Mouse (Mus musculus) heart, embryonic 11.5 days (tissue): ENCODE measurements around the gene Fam126a. TPM values are rescaled to one million over a fixed set of nuclear protein-coding genes. Genes with fewer than 3 reads are reported as not detected.

Source experiments
- ATAC-seq: fragments of 200-750 bp; cut with Nextera tagmentation; replicated peaks from 2 replicates; pipeline ENCODE4 v1.8.0; 2017; ENCODE audit warnings: moderate library complexity; ENCODE audit not compliant: insufficient number of reproducible peaks, low FRiP score, low TSS enrichment
- H3K27ac ChIP-seq: fragments of 300-500 bp; sonication (generic); 2 replicates; pipeline ENCODE4 v1.5.1; 2014; ENCODE audit warnings: mild to moderate bottlenecking, low read depth, low read length
- H3K27me3 ChIP-seq: fragments of 300-500 bp; sonication (generic); 2 replicates; pipeline ENCODE4 v1.6.1; 2014; ENCODE audit warnings: mild to moderate bottlenecking, low read length, mixed read lengths; ENCODE audit not compliant: control insufficient read depth, insufficient read depth
- H3K36me3 ChIP-seq: fragments of 300-500 bp; sonication (generic); 2 replicates; pipeline ENCODE4 v1.6.1; 2014; ENCODE audit warnings: mild to moderate bottlenecking, low read length, moderate library complexity, mixed read lengths; ENCODE audit not compliant: control insufficient read depth, insufficient read depth
- H3K4me1 ChIP-seq: fragments of 300-500 bp; sonication (generic); 2 replicates; pipeline ENCODE4 v1.6.1; 2014; ENCODE audit warnings: low read length; ENCODE audit not compliant: control insufficient read depth, insufficient read depth
- H3K4me2 ChIP-seq: fragments of 300-500 bp; sonication (generic); 2 replicates; pipeline ENCODE4 v1.6.1; 2014; ENCODE audit warnings: mild to moderate bottlenecking, moderate library complexity
- H3K4me3 ChIP-seq: fragments of 300-500 bp; sonication (generic); 2 replicates; pipeline ENCODE4 v1.5.1; 2014; ENCODE audit warnings: low read depth, low read length
- H3K9ac ChIP-seq: fragments of 300-500 bp; sonication (generic); 2 replicates; pipeline ENCODE4 v1.6.1; 2014; ENCODE audit warnings: mild to moderate bottlenecking, low read depth, low read length, moderate library complexity
- H3K9me3 ChIP-seq: fragments of 300-500 bp; sonication (generic); replicated peaks from 2 replicates; pipeline ENCODE4 v1.6.1; 2016; ENCODE audit warnings: low read length; ENCODE audit not compliant: control insufficient read depth
- WGBS: fragments of 180-500 bp; shearing (Covaris S2); extraction: QIAGEN DNeasy Blood & Tissue Kit; methylation state at CpG from one replicate; pipeline ENCODE4 v1.1.7; 2014; ENCODE audit not compliant: insufficient replicate concordance; 5-methylcytosine and 5-hydroxymethylcytosine counted together
- polyA plus RNA-seq: library from polyadenylated mRNA; unstranded; fragments of >200 nt; fragmentation: Nextera tagmentation; extraction: Ambion mirVana; gene quantifications from 2 replicates; pipeline ENCODE4 v1.2.1, GENCODE M21; 2014

The Fam126a gene
- polyA plus RNA-seq, 1 experiment from 2014 or later, result 32.7 TPM

DNA sequence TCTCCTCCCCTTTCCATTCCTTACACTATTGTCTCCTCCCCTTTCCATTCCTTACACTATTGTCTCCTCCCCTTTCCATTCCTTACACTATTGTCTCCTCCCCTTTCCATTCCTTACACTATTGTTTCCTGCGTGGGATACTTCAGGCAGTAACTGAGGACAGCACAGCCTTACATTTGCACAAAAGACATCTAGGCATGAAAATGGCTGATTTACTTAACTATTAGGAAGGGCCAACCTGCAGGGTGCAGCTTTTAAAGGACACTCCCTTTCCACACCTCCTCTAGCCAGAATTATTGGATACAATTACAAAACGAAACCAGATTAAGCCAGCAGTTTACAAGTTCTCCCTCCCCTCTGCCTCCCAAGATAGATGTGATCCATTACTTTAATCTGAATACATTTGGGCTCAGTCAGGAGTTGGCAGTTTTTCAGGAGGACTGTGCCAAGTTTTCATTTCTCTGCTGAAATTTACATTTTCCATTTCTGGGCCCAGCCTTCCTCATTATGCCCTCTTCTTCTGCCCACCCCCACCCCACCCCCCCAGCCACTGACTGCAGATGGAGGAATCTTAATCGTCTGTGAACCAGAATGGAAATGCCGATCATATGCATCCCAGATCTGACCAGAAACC is 15.6 kb upstream of the Fam126a start:
- H3K27ac ChIP-seq, result no peak overlapping the region
- 66% methylated on average over 4 of the region's 4 CpGs for WGBS

DNA sequence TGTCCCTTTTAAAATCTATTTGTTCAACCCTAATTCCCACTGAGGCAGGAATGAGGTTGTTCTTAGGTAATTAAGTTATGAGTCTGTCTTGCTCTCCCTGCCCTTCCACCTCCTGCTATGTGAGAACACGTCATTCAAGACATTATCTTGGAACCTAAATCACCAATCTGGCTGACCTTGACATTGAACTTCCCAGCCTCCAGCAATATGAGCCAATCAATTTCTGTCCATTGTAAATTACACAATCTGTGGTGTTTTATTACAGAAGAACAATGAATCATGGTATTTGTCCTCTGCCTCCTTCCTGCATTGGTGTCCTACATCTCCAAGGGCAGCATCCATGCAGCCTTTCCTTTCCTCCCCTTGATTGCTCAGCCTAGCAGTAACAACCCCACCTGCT is 13.9 kb upstream of the Fam126a start:
- Histone ChIP-seq H3K4me2 (no peak overlapping the region), H3K9ac (no peak overlapping the region), H3K27me3 (no peaks in the 10 kb centered on the region), H3K27ac (no peak overlapping the region), H3K9me3 (no peaks in the 10 kb centered on the region), H3K36me3 (no peaks in the 10 kb centered on the region), H3K4me1 (peaks cover 6% of the 10 kb centered on the region), H3K4me3 (no peak overlapping the region)
- no peak for ATAC-seq
- WGBS, result 41% methylated on average over 1 of the region's 1 CpGs

More for the DNA sequence above, 15.6 kb upstream of the Fam126a start:
- peaks cover 6% of the 10 kb centered on the region for H3K4me1 ChIP-seq
- no peak overlapping the region for H3K4me2 ChIP-seq
- H3K27me3 ChIP-seq, result no peaks in the 10 kb centered on the region
- H3K36me3 ChIP-seq, result no peaks in the 10 kb centered on the region
- no peak overlapping the region for H3K4me3 ChIP-seq
- no peaks in the 10 kb centered on the region for H3K9me3 ChIP-seq
- no peak overlapping the region for H3K9ac ChIP-seq
- no peak for ATAC-seq

DNA sequence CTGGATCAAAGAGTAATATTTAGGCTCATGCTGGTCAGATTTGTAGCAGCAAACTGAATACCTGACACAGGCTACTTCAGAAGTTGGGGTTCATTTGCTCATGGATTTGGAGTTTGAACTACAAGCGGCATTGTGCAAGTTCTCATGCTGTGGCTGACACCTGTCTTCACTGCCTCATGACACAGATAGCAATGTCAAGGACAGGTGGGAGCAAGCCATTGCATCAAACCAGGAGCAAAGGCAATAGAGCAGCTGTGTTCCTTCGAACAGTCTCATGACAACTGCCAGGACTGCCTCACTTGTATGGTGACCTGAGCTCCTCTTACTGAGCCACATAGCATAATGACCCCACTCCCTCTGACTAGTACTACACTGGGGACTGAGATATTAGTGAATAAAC is 12.9 kb upstream of the Fam126a start:
- no peak overlapping the region for H3K9ac ChIP-seq
- H3K9me3 ChIP-seq, result no peaks in the 10 kb centered on the region
- no peak overlapping the region for H3K4me3 ChIP-seq
- H3K27ac ChIP-seq, result no peak overlapping the region
- no peaks in the 10 kb centered on the region for H3K27me3 ChIP-seq
- peaks cover 6% of the 10 kb centered on the region for H3K4me1 ChIP-seq
- WGBS, result 93% methylated on average over 2 of the region's 2 CpGs
- H3K36me3 ChIP-seq, result no peaks in the 10 kb centered on the region
- no peak overlapping the region for H3K4me2 ChIP-seq
- ATAC-seq, result no peak

DNA sequence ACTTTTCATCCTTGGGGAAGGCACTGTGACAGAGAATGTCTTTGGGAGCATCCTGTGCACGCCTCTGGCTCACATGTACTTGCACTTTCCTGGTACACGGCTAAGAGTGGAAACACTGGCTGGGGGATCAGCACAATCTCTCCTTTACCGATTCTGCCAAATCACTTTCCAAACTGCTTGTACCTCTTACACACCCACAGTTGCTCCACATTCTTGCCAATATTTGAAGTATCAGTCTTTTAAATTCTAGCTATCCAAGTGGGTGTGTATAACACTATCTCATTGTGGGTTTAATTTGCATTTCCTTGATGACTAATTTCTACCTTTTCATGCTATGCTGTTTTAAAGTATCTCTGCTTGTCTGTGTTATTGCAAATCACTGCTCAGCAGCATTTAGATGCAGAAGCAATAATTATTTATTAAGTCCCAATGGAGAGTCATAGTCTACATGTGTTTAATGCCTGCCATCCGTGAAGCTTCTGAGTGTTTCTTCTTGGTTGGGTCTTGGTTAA is 10.9 kb upstream of the Fam126a start:
- Histone ChIP-seq H3K4me3 (no peak overlapping the region), H3K27ac (no peak overlapping the region), H3K4me2 (no peak overlapping the region), H3K9ac (no peak overlapping the region), H3K4me1 (no peaks in the 10 kb centered on the region), H3K27me3 (no peaks in the 10 kb centered on the region), H3K36me3 (no peaks in the 10 kb centered on the region), H3K9me3 (no peaks in the 10 kb centered on the region)
- no peak for ATAC-seq
- WGBS, result 75% methylated on average over 4 of the region's 4 CpGs

DNA sequence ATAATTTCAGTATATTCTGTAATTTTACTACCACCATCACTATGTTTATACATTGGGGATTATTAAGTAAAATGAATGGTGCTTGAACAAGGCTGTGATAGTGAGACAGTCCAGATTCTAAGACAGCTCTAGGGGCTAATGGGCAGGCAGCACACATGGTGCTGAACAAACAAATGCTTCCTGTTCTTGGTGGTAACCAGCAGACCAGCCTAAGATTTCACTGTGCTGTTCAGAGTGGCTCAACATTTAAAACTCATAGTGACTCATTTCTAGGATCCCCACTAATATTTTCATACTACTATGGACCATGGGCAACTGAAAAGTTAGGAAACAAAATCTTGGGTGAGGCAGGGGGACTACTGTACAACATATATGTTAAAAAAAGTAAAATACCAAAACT is 10.1 kb upstream of the Fam126a start:
- ATAC-seq, result no peak
- no peak overlapping the region for H3K4me3 ChIP-seq
- H3K9ac ChIP-seq, result no peak overlapping the region

DNA sequence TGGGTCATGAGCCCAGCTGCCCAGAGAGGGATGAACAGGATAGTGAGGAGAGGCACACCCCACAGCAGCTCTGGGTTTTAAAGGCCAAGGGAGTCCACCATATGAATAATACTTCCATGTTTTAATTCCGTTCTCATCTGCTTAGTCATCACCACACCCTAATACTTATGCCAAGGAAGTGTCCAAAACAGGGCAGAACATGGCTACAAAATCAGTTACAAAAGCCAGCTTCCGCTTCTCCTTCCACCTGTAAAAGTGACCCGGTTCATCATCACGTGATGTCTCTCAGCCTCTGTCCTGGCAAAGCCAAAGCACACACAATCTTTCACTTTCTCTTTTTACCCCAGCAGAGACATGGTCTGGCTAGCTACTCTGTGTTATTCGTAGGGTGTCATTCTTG is 8.9 kb upstream of the Fam126a start:
- H3K4me2 ChIP-seq, result no peak overlapping the region
- H3K4me1 ChIP-seq, result no peaks in the 10 kb centered on the region
- no peaks in the 10 kb centered on the region for H3K27me3 ChIP-seq
- WGBS, result 88% methylated on average over 5 of the region's 5 CpGs
- no peak overlapping the region for H3K27ac ChIP-seq
- no peak for ATAC-seq
- no peak overlapping the region for H3K9ac ChIP-seq
- H3K36me3 ChIP-seq, result no peaks in the 10 kb centered on the region
- no peak overlapping the region for H3K4me3 ChIP-seq
- H3K9me3 ChIP-seq, result no peaks in the 10 kb centered on the region

More for the DNA sequence above, 10.1 kb upstream of the Fam126a start:
- Histone ChIP-seq H3K27ac (no peak overlapping the region), H3K27me3 (no peaks in the 10 kb centered on the region), H3K36me3 (no peaks in the 10 kb centered on the region), H3K9me3 (no peaks in the 10 kb centered on the region), H3K4me2 (no peak overlapping the region), H3K4me1 (no peaks in the 10 kb centered on the region)

DNA sequence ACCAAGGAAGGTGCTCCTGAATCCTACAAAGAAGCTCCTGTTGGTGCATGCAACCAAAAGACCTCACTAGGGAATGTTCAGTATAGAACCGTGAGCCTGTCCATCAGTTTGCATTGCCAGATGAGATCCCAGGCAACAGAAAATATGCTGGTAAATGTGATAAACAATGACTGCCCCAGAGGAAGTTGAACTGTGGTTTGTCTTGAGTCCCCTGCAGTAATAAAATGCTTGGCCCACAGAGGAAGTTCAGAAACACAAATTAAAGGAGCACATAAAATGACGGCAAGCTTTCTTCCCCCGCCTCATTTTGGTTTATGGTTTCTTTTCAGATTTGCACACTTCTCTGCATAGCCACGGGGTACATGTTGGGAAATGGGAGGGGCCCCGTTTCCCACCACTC is 8.3 kb upstream of the Fam126a start:
- Histone ChIP-seq H3K9me3 (no peaks in the 10 kb centered on the region), H3K9ac (no peak overlapping the region), H3K27ac (no peak overlapping the region), H3K4me3 (no peak overlapping the region), H3K4me1 (no peaks in the 10 kb centered on the region), H3K4me2 (no peak overlapping the region), H3K36me3 (no peaks in the 10 kb centered on the region), H3K27me3 (no peaks in the 10 kb centered on the region)
- WGBS, result 75% methylated on average over 5 of the region's 5 CpGs
- ATAC-seq, result no peak

DNA sequence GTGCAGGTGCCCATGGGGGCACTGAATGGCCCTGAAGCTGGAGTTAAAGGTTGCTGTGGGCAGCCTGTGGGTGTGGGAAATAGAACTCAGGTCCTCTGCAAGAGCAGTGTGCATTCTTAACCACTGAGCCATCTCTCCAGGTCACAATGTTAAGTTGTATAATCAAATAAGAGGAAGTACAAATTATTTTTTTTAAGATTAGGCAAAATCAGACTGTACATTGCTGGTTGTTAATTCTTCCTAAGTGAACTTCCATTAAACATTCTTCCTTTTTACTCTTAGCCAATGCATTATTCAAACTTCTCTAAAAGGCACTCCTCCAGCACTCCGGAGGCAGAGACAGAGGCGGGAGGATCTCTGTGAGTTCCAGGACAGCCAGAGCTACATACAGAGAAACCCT is 7.7 kb upstream of the Fam126a start:
- Histone ChIP-seq H3K36me3 (no peaks in the 10 kb centered on the region), H3K9ac (no peak overlapping the region), H3K4me1 (no peaks in the 10 kb centered on the region), H3K27me3 (no peaks in the 10 kb centered on the region), H3K9me3 (no peaks in the 10 kb centered on the region), H3K27ac (no peak overlapping the region), H3K4me3 (no peak overlapping the region), H3K4me2 (no peak overlapping the region)
- WGBS, result 71% methylated on average over 2 of the region's 2 CpGs
- ATAC-seq, result no peak

DNA sequence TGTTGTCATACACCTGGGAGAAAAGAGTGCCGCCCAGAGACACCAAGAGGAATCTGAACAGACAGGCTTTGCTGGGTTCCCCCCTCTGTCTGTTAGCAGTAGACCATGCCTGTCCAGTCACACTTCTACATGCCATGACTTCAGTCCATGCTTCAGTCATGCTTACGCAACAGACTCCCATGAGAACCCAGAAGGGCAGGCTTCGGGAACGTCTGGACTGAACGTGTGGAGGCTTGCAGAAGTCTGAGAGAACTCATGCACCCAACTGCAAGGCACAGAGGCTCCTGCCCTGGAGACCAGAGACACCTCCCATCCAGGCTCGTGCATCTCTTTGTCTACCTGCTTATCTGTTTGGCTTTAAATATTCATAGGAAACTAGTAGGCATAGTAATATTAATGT is 6.2 kb upstream of the Fam126a start:
- Histone ChIP-seq H3K27ac (no peak overlapping the region), H3K9me3 (no peaks in the 10 kb centered on the region), H3K4me1 (no peaks in the 10 kb centered on the region), H3K27me3 (no peaks in the 10 kb centered on the region), H3K9ac (no peak overlapping the region), H3K4me2 (no peak overlapping the region), H3K4me3 (no peak overlapping the region), H3K36me3 (no peaks in the 10 kb centered on the region)
- ATAC-seq, result no peak
- WGBS, result 73% methylated on average over 6 of the region's 6 CpGs
